Mouse (Mus musculus) bone marrow, adult 2 months (tissue): ENCODE data around the gene Myo1b.

ENCODE experiments used
- CTCF ChIP-seq: fragments of 200-500 bp; IDR thresholded peaks from 2 replicates; pipeline ENCODE4 v1.5.1; 2011; ENCODE audit warnings: low read length, control low read depth; ENCODE audit not compliant: control insufficient read depth, insufficient read depth
- POLR2A ChIP-seq: fragments of 200-500 bp; IDR thresholded peaks from 2 replicates; pipeline ENCODE4 v1.6.1; 2011; ENCODE audit warnings: low read depth, mild to moderate bottlenecking, control low read depth, low read length, borderline replicate concordance; ENCODE audit not compliant: control insufficient read depth

- TF ChIP-seq CTCF (no peak), POLR2A (no peak)
These were observed 81.8 kb downstream of the Myo1b start for GRCm38 (mm10) chr1:51834072-51834471.
